Mouse (Mus musculus): ENCODE measurements around the gene Fbln7. TPM values are rescaled to one million over a fixed set of nuclear protein-coding genes. Genes with fewer than 3 reads are reported as not detected.

Fbln7 gene
- total RNA-seq, 2 experiments from 2014 or later = 2.7 to 3.1 TPM

Small RNA genes within 50 kb of the gene (microRNA-seq; reads per million reads assigned to microRNA genes)
- 0 reads per million in 2 experiments for gene Gm22859

Other genes with a start within 250 kb of the Fbln7 start
- gene Anapc1, start 175.6 kb upstream of the Fbln7 start, total RNA-seq (2021) = 10 to 100 TPM; 54.6 to 57.0 TPM
- 10 to 100 TPM; 23.2 to 26.4 TPM for gene Mertk, start 164.0 kb upstream of the Fbln7 start, total RNA-seq (2021)
- 10 to 100 TPM; 32.1 to 33.9 TPM for gene Tmem87b, start 44.9 kb upstream of the Fbln7 start, total RNA-seq (2021)
- gene Zc3h8, start 81.1 kb downstream of the Fbln7 start, total RNA-seq (2021) = 1 to 10 TPM; 6.8 to 8.4 TPM
- 10 to 100 TPM; 12.4 to 16.4 TPM for gene Zc3h6, start 104.4 kb downstream of the Fbln7 start, total RNA-seq (2021)
- 1 to 10 TPM; 3.4 TPM for gene Gm10762, start 104.7 kb downstream of the Fbln7 start, total RNA-seq (2021)
- under 1 TPM; 0.14 to 0.21 TPM for gene Vinac1, start 185.2 kb downstream of the Fbln7 start, total RNA-seq (2021)
- gene Ttl, start 203.0 kb downstream of the Fbln7 start, total RNA-seq (2021) = 10 to 100 TPM; 63.4 to 67.0 TPM
- gene Polr1b, start 238.0 kb downstream of the Fbln7 start, total RNA-seq (2021) = 10 to 100 TPM; 20.5 to 22.6 TPM